Mouse (Mus musculus): ENCODE results near the gene Trcg1. TPM values are rescaled to one million over a fixed set of nuclear protein-coding genes. Genes with fewer than 3 reads are reported as not detected.
A peak's percentile ranks its signal among the peaks of the same experiment; 100 is the strongest.

The Trcg1 gene
- total RNA-seq, 2 experiments from 2014 or later: not detected

DNA sequence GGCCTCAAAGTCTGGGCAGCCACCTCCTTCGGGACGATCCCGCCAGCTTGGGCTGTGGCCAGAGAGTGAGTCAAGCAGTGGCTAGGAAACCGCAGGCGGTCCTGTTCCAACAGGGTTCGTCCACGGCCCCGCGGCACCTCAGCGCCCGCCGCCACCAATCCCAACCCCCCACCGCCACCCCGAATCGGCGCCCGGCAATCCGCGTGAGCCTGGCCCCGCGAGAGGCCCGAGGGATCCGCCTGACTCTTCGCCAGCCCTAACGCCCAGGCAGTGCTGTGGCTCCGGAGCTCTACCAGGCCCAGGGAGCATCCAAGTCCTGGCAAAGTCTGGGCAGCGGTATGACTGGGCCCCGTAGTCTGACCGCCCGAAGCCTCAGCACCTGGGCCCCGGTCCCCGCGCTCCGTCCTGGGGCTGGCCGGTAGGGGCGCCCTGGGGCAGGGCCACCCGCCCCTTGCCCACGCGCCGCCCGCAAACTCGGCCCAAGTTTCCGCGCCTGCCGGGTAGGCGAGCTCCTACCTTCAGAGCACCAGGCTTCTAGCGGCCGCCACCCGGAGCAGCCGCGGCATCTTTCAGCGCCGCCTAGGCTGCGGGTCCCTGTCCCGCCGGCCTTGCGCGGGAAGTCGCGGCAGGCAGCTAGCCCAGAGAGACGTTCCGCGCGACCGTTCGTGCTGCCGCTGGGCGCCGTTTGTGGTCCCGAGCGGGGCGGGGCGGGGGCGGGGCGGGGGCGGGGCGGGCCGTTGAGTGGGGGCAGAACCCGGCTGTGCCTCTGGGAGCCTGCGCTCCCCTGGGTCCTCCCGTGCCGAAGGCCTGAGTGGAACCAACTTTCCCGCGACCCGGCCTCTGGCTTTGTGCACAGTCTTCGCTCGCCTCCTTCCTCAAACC is 25.8 kb downstream of the Trcg1 start, which contains the start of gene 1700017B05Rik:
Gene 1700017B05Rik (minus strand): TSS at position 700 of the 882 bp plus-strand sequence.
- DNase-seq (ENCODE audit: low spot score in 2 of 2): peak in 1 of 2 experiments; percentile 66

DNA sequence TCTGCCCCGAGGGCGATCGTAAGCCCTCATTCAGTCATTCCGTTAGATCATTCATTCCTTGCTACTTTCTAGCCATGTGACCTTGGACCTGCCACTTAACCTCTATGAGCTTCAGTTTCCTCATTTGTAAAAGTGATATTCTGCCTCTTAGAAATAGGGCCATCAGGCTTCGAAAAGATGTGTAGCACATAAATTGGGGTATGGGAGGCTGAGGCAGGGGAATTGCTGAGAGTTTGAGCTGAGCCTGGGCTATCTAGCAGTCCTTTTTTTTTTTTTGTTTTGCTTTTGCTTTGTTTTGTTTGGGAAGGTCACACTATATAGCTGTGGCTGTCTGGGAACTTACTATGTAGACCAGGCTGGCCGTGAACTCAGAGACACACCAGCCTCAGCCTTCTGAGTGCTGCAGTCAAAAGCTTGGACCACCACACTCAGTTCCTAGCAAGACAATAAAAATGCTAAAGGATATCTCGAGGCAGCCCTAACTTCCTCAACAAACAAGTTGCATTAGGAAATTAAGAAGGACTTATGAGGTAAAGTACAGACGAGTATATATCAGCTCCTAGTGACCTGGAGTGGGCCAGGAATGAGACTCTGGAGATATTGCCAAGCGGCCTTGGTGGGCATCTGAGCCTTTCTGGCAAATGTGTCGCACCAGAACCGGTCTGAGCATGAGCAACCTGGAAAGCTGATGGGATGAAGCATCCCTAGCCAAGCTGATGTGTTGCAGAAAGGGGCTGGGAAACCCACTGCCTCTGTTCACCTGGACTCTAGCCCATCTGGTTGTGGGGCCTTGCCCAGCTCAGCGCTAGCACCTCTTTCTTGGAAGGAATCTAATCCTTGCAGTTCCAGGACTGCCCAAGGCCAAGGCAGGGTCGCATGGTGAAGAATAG is 26.7 kb downstream of the Trcg1 start:
- no peak for DNase-seq (ENCODE audit: low spot score in 2 of 2)

DNA sequence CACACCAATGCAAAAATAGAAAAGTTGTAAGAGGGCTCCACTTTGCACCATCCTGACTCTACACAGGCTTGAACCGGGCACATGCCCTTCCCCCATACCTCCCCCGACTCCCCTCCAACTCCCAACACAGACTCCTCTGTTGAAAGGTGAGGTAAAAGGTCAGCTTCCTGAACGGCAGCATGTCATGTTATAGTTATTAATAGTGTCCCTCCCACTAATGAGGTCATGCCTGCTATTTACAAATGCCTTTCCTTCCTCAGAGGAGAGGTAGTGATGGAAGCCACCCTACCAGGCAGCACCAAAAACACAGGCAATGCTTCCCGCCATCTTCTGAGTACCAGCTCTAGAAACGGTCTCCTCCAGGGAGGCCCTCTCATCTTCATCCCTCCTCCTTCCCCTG is 28.8 kb downstream of the Trcg1 start:
- DNase-seq (ENCODE audit: low spot score in 2 of 2): no peak

DNA sequence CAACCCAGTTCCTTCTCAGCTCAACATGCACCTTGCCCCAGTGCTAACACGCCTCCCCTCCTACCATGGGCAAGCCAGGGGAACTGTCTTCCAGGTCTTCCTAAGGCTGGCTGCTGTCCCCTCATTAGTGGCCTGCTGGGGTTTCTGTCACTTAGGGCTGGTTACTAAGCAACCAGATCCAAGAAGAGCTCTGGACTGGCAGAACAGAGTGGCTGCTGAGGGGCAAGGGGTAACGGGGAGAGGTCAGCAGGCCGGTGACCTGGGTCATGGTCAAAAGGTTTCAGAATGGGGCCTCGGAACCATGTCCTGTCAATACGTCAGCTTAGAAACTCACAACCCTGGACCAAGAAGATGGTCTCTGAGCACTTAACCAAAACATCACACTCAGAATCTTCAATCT is 31.1 kb downstream of the Trcg1 start:
- DNase-seq (ENCODE audit: low spot score in 2 of 2): no peak

DNA sequence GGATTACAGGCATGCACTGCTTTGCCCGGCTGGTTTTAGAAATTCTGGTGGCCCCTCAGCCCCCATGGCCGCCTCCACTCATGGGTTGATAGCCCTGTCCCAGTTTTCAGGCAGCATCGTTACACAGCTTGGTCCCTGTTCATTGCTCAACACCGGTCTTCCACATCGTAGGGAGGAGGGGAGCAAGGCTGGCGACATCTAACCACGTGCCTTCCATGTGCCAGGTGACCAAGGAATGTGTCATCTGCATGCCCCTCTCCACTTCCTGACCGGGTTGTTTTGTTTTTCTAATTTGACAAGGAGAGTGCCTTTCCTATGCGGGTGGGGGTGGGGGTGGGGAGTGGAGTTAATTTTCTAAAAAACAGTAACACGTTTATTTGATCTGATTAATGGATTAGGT is 31.7 kb downstream of the Trcg1 start:
- no peak for DNase-seq (ENCODE audit: low spot score in 2 of 2)

DNA sequence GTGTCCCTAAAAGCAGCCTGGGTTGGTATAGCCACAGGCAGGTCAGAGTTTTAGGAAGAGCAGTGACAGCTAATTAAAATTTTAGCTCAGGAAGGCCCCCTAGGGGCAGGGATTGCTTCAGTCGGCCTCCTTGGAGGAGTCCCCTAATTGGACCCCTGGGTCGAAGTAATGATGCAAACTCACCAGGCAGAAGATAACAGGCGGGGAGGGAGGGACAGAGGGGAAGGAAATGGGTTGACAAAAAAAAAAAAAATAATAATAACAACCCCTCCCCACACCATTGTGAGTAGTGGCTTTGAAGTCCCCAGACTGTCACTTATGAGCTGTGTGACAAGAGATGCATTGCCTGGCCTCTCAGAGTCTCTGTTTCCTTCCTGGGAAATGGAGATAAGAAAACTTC is 32.2 kb downstream of the Trcg1 start:
- DNase-seq (ENCODE audit: low spot score in 2 of 2): no peak

DNA sequence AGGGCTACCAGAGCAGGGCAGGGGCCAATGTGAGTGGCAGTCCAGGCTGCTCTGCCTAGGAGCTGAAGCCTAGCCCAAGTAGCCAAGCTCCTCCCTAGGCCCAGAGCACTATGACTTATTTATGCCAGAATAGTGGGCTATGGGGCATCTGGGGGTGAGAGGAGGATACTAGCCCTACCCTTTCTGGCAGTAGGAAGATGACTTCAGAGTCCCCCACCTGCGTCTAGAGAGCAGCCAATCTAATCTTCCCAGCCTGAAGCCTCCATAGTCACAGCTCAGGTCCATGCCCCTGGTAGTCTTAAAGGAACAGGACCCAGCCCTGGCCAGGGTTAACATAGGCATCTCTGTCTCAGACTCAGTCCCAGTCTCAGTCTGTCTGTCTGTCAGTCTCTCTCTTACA is 33.0 kb downstream of the Trcg1 start:
- no peak for DNase-seq (ENCODE audit: low spot score in 2 of 2)

DNA sequence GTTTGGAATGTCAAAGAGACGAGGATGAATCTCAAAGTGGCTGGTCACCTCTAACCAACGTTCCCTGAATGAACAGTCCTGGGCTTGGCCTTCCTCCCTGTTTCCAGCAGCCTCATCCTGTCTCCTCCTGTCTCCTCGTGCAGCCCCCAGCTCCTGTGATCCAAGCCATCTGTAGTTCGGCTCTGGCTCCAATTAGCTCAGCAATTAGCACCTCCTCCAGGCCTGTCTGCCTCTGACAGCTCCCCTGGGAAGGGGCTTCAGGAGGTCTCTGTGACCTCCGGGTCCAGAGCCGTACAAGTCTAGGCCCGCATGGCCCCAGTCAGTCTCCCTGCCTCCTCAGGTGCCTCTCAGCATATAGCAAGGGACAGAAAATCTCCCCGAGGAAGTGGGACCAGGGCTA is 34.0 kb downstream of the Trcg1 start:
- peak in 1 of 2 experiments; percentile 42 for DNase-seq (ENCODE audit: low spot score in 2 of 2)

DNA sequence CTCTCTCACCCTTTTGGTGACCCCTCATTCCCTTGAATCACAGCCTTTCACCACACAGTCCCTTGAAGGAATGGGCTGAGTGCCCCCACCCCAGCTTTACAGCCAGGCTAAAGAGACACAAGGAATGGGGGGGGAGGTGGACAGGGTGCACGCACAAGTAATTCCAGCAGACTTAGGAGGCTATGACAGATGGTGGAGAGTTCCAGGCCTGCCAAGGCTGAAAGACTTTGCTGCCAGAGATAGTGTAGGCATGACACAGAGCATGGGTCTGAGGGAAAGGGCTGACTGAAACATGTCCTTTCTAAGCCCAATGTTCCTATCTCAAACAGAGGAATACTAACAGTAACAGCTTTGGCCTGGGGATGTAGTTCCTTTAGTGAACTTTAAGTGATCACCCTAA is 34.7 kb downstream of the Trcg1 start:
- peak in 1 of 2 experiments; percentile 58 for DNase-seq (ENCODE audit: low spot score in 2 of 2)

DNA sequence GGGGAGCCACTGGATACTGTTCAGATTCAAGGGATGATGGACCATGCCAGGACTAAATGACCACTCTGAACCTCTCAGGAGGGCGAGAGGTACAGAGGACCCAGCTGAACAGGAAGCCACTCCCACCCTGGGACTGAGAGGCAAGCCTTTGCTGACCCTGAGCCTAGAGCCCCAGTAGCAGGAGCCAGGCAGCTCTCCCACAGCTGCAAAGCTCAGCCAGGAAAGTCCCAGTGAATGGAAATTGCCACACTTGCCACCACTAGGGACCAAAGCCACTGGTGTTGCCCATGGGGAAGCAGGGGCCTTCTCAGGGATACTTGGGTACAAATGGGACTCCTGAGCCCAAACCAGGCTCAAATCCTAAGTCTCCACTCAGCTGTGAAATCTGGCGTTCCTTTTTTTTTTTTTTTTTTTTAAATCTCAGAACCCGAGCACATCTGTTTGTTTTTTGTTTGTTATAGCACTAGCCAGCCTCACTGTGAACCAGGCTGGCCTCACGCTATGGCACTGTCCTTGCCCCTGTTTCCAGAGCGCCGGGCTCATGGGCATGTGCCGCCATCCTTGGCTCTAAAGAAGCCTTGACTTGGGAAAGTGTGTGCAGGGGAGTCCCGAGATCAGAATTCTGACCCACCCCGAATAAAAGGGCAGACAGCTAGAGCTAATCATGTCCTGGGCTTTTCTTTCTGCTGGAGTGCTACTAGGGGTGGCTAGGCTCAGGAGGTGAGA is 35.6 kb downstream of the Trcg1 start:
- no peak for DNase-seq (ENCODE audit: low spot score in 2 of 2)

DNA sequence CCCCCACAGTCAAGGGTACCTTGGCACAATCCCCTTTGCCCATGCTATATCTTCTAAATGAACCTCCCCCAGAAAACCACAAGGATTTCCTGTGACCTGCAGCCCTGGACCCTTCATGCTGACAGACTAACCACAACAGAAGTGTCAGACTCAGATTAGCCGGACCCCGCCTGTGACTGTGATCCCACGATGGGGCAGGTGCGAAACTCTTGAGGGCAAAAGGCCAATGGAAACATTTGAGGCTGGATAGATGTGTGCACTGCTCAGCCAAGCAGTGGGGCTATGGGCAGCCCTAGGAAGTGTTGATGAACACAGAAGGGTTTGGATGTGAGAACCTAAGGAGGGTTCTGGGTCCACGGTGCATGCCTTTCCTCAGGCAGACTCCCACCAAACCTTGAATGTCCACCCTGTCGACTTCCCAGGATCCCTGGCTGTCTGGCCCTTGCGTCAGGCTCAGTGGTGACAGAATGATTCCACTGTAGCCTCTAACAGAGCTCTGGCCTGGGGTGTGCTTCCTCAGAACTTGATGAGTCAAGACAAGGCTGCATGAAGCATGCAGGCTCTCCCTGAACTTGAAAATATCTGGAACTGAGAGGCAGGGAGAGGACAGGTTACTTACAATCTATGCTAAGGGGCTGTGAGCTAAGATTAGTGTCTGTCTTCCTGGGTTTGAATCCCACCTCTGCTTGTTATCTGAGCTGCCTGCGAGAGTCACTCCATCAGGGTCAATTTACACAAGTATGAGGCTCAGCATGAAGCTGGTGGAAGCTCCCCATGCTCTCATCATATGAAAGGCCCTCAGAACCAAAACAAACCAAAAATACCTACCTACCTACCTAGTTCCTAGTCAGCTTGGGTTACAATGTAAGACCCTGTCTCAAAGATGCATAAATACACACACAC is 36.8 kb downstream of the Trcg1 start:
- no peak for DNase-seq (ENCODE audit: low spot score in 2 of 2)

DNA sequence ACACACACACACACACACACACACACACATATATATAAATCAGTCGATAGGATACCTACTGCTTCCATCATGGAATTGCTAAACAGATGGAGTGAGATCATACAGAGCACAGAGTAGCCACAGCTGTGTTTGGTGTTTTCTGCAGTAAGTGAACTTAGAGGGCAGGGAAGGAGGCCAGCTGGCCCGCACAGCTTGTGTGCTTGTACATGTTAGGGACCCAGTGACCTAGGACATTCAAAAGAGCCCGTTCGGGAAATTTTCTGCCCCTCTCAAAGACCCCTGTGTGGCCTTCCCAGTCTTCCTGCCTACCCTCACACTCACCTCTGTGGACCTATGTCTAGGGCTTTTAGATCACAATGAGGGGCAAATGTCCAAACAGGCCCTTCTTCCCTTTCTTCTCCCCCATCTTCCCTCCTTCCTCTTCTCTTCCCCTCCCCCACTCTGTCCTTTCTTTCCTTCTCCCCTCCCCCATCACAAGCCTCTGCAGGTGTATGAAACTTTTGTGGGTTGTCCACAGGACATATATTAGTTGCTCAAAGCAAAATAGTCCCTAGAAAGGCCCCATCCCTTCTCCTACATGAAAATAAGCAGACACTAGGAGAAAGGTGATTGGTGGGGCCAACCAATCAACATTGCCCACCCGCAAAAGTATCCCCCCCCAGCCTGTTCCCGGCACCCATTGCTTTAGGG is 37.6 kb downstream of the Trcg1 start:
- DNase-seq (ENCODE audit: low spot score in 2 of 2): no peak

DNA sequence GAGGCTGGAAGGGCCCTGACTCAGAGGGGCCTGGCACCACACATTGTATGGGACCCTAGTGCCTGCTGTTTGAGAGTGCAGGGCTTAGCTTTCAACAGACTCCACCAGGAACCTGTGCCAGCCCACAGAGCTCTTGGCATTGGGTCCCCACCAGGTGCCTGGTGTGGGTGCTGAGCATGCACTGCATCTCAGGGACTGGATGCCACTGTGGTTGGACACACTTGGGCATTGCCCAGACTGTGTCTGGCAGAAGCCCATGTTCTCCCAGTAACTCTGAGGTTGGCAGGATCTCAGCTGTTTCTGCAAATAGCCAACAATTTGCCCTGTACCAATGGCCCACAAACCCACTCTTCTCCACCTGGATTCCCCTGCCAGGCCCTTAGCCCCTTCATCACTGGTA is 40.0 kb downstream of the Trcg1 start:
- peak in 1 of 2 experiments; percentile 55 for DNase-seq (ENCODE audit: low spot score in 2 of 2)

DNA sequence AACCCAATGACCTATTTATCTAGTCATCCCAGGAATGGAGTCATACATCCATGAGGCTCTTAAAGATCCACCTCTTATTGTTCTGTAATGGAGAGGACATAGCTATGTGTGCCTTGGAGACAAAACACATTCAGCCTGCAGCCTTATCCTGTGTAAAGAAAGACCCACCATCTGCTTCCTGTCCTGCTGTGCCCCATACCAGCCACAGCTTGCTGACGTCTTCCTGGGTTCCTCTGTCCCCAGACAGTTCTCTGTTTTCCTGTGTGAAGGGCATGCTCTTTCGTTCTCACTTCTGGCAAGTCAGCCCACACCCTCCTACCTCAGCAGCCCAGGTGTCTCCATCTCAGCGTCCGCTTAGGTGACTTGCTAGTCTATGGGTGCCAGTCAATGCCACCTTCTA is 41.9 kb downstream of the Trcg1 start:
- no peak for DNase-seq (ENCODE audit: low spot score in 2 of 2)

DNA sequence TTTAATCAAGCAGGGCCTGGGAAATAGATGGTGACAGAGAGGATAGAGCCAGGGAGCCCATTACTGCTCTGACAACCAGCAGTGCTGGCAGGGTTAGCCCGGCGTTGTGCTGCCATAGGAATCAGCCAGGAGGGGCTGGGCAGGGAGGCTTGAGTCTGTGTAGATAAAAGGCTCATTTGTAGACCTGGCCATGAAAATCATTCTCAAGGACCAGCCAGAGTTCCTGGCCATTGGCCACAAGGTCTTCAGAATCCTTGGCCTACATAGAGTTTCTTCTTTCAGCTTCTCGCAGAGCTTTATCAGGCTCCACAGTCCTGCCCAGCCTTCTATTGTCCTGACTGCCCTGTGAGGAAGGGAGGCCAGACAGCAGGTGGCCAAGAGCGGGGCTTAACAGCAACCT is 43.1 kb downstream of the Trcg1 start:
- DNase-seq (ENCODE audit: low spot score in 2 of 2): no peak

DNA sequence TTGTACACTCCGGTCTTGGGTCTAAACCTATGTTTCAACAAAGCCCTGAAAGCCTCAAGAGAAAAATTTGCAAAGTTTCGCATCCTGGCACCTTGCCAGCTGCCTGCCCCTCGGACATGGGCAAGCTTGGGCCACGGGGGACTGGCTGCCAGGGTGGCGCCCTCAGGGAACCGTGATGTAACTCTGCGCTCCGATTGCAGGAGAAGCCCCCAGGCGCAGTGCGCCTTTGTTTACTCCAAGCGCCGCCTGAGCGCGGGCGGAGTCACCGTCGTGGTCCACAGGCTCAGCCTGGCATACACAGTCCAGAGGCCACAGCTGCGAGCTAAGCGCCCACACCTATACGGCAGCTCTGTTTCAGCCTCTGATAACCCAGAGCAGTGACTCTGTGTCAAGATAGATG is 45.2 kb downstream of the Trcg1 start:
- DNase-seq (ENCODE audit: low spot score in 2 of 2): no peak

DNA sequence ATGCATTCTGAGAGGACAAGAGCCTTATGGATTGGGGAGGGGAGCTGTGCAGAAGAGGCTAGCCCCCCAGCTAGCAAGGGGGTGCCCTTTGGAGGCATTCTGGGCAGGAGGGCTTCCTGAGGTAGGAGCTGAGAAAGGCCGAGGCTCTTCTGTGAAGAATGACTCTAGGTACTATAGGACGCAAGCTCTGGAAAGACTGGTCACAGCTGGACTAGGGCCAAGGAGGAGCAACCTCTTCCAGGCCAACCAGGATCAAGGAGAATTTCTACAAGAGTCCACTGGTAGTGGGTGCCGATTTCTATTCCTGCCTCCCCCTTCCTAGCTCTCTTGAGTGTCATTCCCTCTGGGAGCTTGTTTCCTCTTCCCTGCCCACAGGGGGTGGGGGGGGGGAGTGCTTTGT is 46.3 kb downstream of the Trcg1 start:
- DNase-seq (ENCODE audit: low spot score in 2 of 2): no peak

DNA sequence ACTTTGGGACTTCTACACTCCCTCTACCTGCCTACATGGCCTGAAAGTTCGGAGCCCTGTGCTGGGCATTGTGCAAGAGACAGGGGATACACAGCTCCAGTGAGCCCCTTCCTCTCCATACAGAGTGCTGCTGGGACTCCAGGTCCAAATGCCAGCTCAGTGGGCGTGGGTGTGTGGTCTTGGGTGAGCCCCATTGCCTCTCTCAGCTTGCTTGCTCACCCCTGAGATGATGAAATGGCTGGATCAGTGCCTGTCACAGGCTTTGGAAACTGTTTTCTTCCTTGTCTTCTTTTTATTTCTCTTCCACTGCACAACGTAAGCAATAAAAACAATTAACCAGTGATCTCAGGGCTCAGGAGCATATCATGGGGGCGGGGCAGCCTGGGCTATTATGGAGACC is 47.0 kb downstream of the Trcg1 start:
- DNase-seq (ENCODE audit: low spot score in 2 of 2): no peak

DNA sequence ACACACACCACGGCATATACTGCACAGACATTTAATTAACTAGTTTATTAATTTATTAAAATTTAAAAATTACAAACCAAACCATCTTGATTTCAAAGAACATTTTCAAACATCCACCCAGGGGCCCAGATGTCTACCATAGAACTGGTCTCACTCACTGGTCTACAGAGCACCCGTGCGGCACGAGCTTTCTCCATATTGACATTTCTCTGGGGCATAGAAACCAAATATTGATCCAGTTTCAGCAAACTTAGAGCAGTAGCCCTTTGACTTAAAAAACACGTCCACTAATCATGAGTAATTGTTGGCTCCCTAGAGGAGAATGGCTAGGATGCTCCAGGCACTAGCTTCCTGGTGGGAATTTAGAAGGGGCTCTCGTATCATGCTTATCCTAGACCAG is 50.8 kb downstream of the Trcg1 start:
- DNase-seq (ENCODE audit: low spot score in 2 of 2): no peak

DNA sequence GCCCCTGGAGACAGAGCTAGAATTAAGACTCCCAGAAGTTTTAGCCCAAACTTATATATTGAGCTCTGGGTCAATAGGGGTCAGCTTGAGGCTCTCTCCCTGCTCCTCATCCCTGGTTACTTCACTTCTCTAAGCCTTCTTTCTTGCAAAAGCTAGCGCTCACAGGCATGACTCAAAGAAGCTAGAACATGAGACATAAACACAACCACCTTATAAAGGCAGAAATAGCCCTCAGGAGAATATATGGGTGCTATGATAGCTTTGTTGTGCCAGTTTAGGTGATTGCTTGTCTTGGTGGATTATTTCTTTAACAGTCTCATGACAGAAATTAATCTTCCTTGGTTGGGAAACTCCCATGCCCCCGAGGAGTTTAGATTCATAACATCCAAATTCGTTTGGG is 58.5 kb downstream of the Trcg1 start:
- no peak for DNase-seq (ENCODE audit: low spot score in 2 of 2)

Measured in layer of hippocampus, adult 18-20 months (tissue).